Mouse (Mus musculus): ENCODE data around the gene Ptprr. TPM values are rescaled to one million over a fixed set of nuclear protein-coding genes. Genes with fewer than 3 reads are reported as not detected.
A peak's percentile ranks its signal among the peaks of the same experiment; 100 is the strongest.

The Ptprr gene
- polyA plus RNA-seq, 1 experiment from 2014 or later: 14.6 TPM

- Histone ChIP-seq H3K4me1 (ENCODE audit: control insufficient read depth, insufficient read depth, low read length) (peaks cover 3% of the 10 kb centered on the region; the same call in 1 of the 2 replicates), H3K27ac (ENCODE audit: low read depth, low read length) (no peak overlapping the region), H3K4me2 (ENCODE audit: low read depth) (peak overlapping the region; percentile 89), H3K9me3 (ENCODE audit: control insufficient read depth, low read length) (no peaks in the 10 kb centered on the region), H3K9ac (ENCODE audit: low read length) (peak overlapping the region; percentile 44), H3K4me3 (ENCODE audit: low read depth, low read length) (peak overlapping the region; percentile 49), H3K27me3 (ENCODE audit: control insufficient read depth, insufficient read depth, low read length) (peaks cover 12% of the 10 kb centered on the region), H3K36me3 (ENCODE audit: control insufficient read depth, insufficient read depth, low read length) (no peaks in the 10 kb centered on the region)
- DNase-seq (ENCODE audit: low spot score) (no peak), ATAC-seq (ENCODE audit: insufficient read depth, low FRiP score, low TSS enrichment) (no peak)
- WGBS: 11% methylated on average over 7 of the region's 7 CpGs
Measured at GRCm38 (mm10) chr10:116300824-116301223, 282.8 kb downstream of the Ptprr start.

GRCm38 (mm10) chr10:116301258-116301657 lies 283.2 kb downstream of the Ptprr start:
- no peaks in the 10 kb centered on the region for H3K9me3 ChIP-seq (ENCODE audit: control insufficient read depth, low read length)
- H3K27me3 ChIP-seq (ENCODE audit: control insufficient read depth, insufficient read depth, low read length): peaks cover 12% of the 10 kb centered on the region
- H3K4me1 ChIP-seq (ENCODE audit: control insufficient read depth, insufficient read depth, low read length): peaks cover 3% of the 10 kb centered on the region; the same call in 1 of the 2 replicates
- peak; percentile 60 for DNase-seq (ENCODE audit: low spot score)
- no peak overlapping the region for H3K27ac ChIP-seq (ENCODE audit: low read depth, low read length)
- H3K4me3 ChIP-seq (ENCODE audit: low read depth, low read length): peak overlapping the region; percentile 49
- peak overlapping the region; percentile 44 for H3K9ac ChIP-seq (ENCODE audit: low read length)
- WGBS: under 1% methylated on average over 36 of the region's 36 CpGs
- peak overlapping the region; percentile 89 for H3K4me2 ChIP-seq (ENCODE audit: low read depth)
- H3K36me3 ChIP-seq (ENCODE audit: control insufficient read depth, insufficient read depth, low read length): no peaks in the 10 kb centered on the region
- ATAC-seq (ENCODE audit: insufficient read depth, low FRiP score, low TSS enrichment): peak; percentile 61

GRCm38 (mm10) chr10:116304355-116304754 lies 286.3 kb downstream of the Ptprr start:
- no peaks in the 10 kb centered on the region for H3K36me3 ChIP-seq (ENCODE audit: control insufficient read depth, insufficient read depth, low read length)
- no peak overlapping the region for H3K9ac ChIP-seq (ENCODE audit: low read length)
- 92% methylated on average over 4 of the region's 4 CpGs for WGBS
- no peak for ATAC-seq (ENCODE audit: insufficient read depth, low FRiP score, low TSS enrichment)
- peaks cover 12% of the 10 kb centered on the region for H3K27me3 ChIP-seq (ENCODE audit: control insufficient read depth, insufficient read depth, low read length)
- no peak overlapping the region for H3K27ac ChIP-seq (ENCODE audit: low read depth, low read length)
- no peak for DNase-seq (ENCODE audit: low spot score)
- no peak overlapping the region for H3K4me3 ChIP-seq (ENCODE audit: low read depth, low read length)
- H3K4me2 ChIP-seq (ENCODE audit: low read depth): no peak overlapping the region
- H3K4me1 ChIP-seq (ENCODE audit: control insufficient read depth, insufficient read depth, low read length): peaks cover 3% of the 10 kb centered on the region; the same call in 1 of the 2 replicates
- H3K9me3 ChIP-seq (ENCODE audit: control insufficient read depth, low read length): no peaks in the 10 kb centered on the region

- WGBS: 84% methylated on average over 2 of the region's 2 CpGs
- Histone ChIP-seq H3K27ac (ENCODE audit: low read depth, low read length) (no peak overlapping the region), H3K27me3 (ENCODE audit: control insufficient read depth, insufficient read depth, low read length) (no peaks in the 10 kb centered on the region), H3K36me3 (ENCODE audit: control insufficient read depth, insufficient read depth, low read length) (no peaks in the 10 kb centered on the region), H3K9me3 (ENCODE audit: control insufficient read depth, low read length) (no peaks in the 10 kb centered on the region), H3K9ac (ENCODE audit: low read length) (no peak overlapping the region), H3K4me1 (ENCODE audit: control insufficient read depth, insufficient read depth, low read length) (no peaks in the 10 kb centered on the region), H3K4me2 (ENCODE audit: low read depth) (no peak overlapping the region), H3K4me3 (ENCODE audit: low read depth, low read length) (no peak overlapping the region)
- ATAC-seq (ENCODE audit: insufficient read depth, low FRiP score, low TSS enrichment) (no peak), DNase-seq (ENCODE audit: low spot score) (no peak)
Measured at GRCm38 (mm10) chr10:116309460-116309859, 291.4 kb downstream of the Ptprr start.

- no peaks in the 10 kb centered on the region for H3K36me3 ChIP-seq (ENCODE audit: control insufficient read depth, insufficient read depth, low read length)
- H3K9ac ChIP-seq (ENCODE audit: low read length): no peak overlapping the region
- no peaks in the 10 kb centered on the region for H3K4me1 ChIP-seq (ENCODE audit: control insufficient read depth, insufficient read depth, low read length)
- no peak overlapping the region for H3K4me3 ChIP-seq (ENCODE audit: low read depth, low read length)
- no peaks in the 10 kb centered on the region for H3K9me3 ChIP-seq (ENCODE audit: control insufficient read depth, low read length)
- no peak overlapping the region for H3K27ac ChIP-seq (ENCODE audit: low read depth, low read length)
- H3K27me3 ChIP-seq (ENCODE audit: control insufficient read depth, insufficient read depth, low read length): no peaks in the 10 kb centered on the region
- whole genome bisulfite sequencing: 65% methylated on average over 11 of the region's 11 CpGs
- no peak overlapping the region for H3K4me2 ChIP-seq (ENCODE audit: low read depth)
- ATAC-seq (ENCODE audit: insufficient read depth, low FRiP score, low TSS enrichment): no peak
- no peak for DNase-seq (ENCODE audit: low spot score)
Measured at GRCm38 (mm10) chr10:116310516-116311210, 292.6 kb downstream of the Ptprr start.

- Histone ChIP-seq H3K4me3 (ENCODE audit: low read depth, low read length) (no peak overlapping the region), H3K4me2 (ENCODE audit: low read depth) (no peak overlapping the region), H3K4me1 (ENCODE audit: control insufficient read depth, insufficient read depth, low read length) (no peaks in the 10 kb centered on the region), H3K27ac (ENCODE audit: low read depth, low read length) (no peak overlapping the region), H3K27me3 (ENCODE audit: control insufficient read depth, insufficient read depth, low read length) (no peaks in the 10 kb centered on the region), H3K9me3 (ENCODE audit: control insufficient read depth, low read length) (no peaks in the 10 kb centered on the region), H3K9ac (ENCODE audit: low read length) (no peak overlapping the region), H3K36me3 (ENCODE audit: control insufficient read depth, insufficient read depth, low read length) (no peaks in the 10 kb centered on the region)
- ATAC-seq (ENCODE audit: insufficient read depth, low FRiP score, low TSS enrichment) (0 out of 2 replicates have a peak, but pooled peaks have one; percentile 45), DNase-seq (ENCODE audit: low spot score) (peak; percentile 79)
- WGBS: 21% methylated on average over 12 of the region's 12 CpGs
Measured at GRCm38 (mm10) chr10:116319246-116319645, 301.2 kb downstream of the Ptprr start.

Other genes starting within 250 kb of the Ptprr start
- 0.28 and 0.76 TPM in 2 replicates for gene Tspan8, start 201.4 kb upstream of the Ptprr start, polyA plus RNA-seq (2014; fragmentation: Nextera tagmentation; extraction: Ambion mirVana)
- gene 4933416C03Rik, start 95.7 kb downstream of the Ptprr start, polyA plus RNA-seq (2014; fragmentation: Nextera tagmentation; extraction: Ambion mirVana): not detected in 2 replicates

Data from neural tube, embryonic 11.5 days (tissue).